Mouse (Mus musculus): ENCODE measurements around the gene Podxl. TPM values are rescaled to one million over a fixed set of nuclear protein-coding genes. Genes with fewer than 3 reads are reported as not detected.

The Podxl gene
- polyA plus RNA-seq, 1 experiment from 2014 or later: 18.5 TPM

Other genes with a start within 250 kb of the Podxl start
- 185 TPM in 2 replicates for gene Mkln1, start 165.2 kb downstream of the Podxl start, polyA plus RNA-seq (2015; fragmentation: Nextera tagmentation; extraction: Ambion mirVana)

Measured in stomach, embryonic 16.5 days (tissue).